Mouse (Mus musculus): ENCODE data around the gene Nr1h2. TPM values are rescaled to one million over a fixed set of nuclear protein-coding genes. Genes with fewer than 3 reads are reported as not detected.

Gene Nr1h2
- polyA plus RNA-seq, 1 experiment from 2014 or later = 51.9 TPM

GRCm38 (mm10) chr7:44547041-44547440 lies 6.7 kb downstream of the Nr1h2 start:
- Histone ChIP-seq H3K9ac (peak overlapping the region; percentile 76), H3K4me1 (peaks cover 19% of the 10 kb centered on the region), H3K36me3 (peaks cover 72% of the 10 kb centered on the region), H3K4me2 (peak overlapping the region; percentile 94), H3K27me3 (replicated peaks) (no peaks in the 10 kb centered on the region), H3K27ac (peak overlapping the region; percentile 91), H3K4me3 (peak overlapping the region; percentile 76), H3K9me3 (replicated peaks) (no peaks in the 10 kb centered on the region)
- ATAC-seq = no peak
- 94% methylated on average over 13 of the region's 13 CpGs for WGBS (ENCODE audit: insufficient replicate concordance)

GRCm38 (mm10) chr7:44546274-44546673 lies 7.5 kb downstream of the Nr1h2 start:
- no peak for ATAC-seq
- Histone ChIP-seq H3K4me3 (no peak overlapping the region), H3K27me3 (replicated peaks) (no peaks in the 10 kb centered on the region), H3K9me3 (replicated peaks) (no peaks in the 10 kb centered on the region), H3K9ac (no peak overlapping the region; the same call in 1 of the 2 replicates), H3K27ac (no peak overlapping the region), H3K4me1 (peaks cover 19% of the 10 kb centered on the region), H3K4me2 (no peak overlapping the region; the same call in 1 of the 2 replicates), H3K36me3 (peaks cover 72% of the 10 kb centered on the region)
- 96% methylated on average over 3 of the region's 3 CpGs for WGBS (ENCODE audit: insufficient replicate concordance)

GRCm38 (mm10) chr7:44543071-44543470 lies 10.7 kb downstream of the Nr1h2 start:
- Histone ChIP-seq H3K9ac (no peak overlapping the region), H3K4me3 (no peak overlapping the region), H3K4me2 (no peak overlapping the region), H3K9me3 (replicated peaks) (no peaks in the 10 kb centered on the region), H3K27ac (no peak overlapping the region), H3K36me3 (peaks cover 84% of the 10 kb centered on the region), H3K27me3 (replicated peaks) (no peaks in the 10 kb centered on the region), H3K4me1 (peaks cover 15% of the 10 kb centered on the region)
- WGBS (ENCODE audit: insufficient replicate concordance) = 86% methylated on average over 12 of the region's 12 CpGs
- no peak for ATAC-seq

- Histone ChIP-seq H3K9me3 (replicated peaks) (no peaks in the 10 kb centered on the region), H3K27ac (no peak overlapping the region), H3K36me3 (peaks cover 89% of the 10 kb centered on the region), H3K4me1 (peaks cover 10% of the 10 kb centered on the region), H3K9ac (no peak overlapping the region), H3K4me2 (no peak overlapping the region), H3K4me3 (no peak overlapping the region), H3K27me3 (replicated peaks) (no peaks in the 10 kb centered on the region)
- no peak for ATAC-seq
- 88% methylated on average over 11 of the region's 11 CpGs for WGBS (ENCODE audit: insufficient replicate concordance)
Observed at GRCm38 (mm10) chr7:44542555-44542954, 11.2 kb downstream of the Nr1h2 start.

- H3K4me3 ChIP-seq = no peak overlapping the region
- H3K27me3 ChIP-seq (replicated peaks) = no peaks in the 10 kb centered on the region
- WGBS (ENCODE audit: insufficient replicate concordance) = 90% methylated on average over 41 of the region's 41 CpGs
- no peak for ATAC-seq
- H3K4me2 ChIP-seq = no peak overlapping the region
- no peaks in the 10 kb centered on the region for H3K9me3 ChIP-seq (replicated peaks)
- H3K9ac ChIP-seq = no peak overlapping the region
- H3K4me1 ChIP-seq = no peaks in the 10 kb centered on the region
- peaks cover 98% of the 10 kb centered on the region for H3K36me3 ChIP-seq
- H3K27ac ChIP-seq = no peak overlapping the region
Observed at GRCm38 (mm10) chr7:44538756-44539624, 14.8 kb downstream of the Nr1h2 start.

GRCm38 (mm10) chr7:44537496-44537895 lies 16.3 kb downstream of the Nr1h2 start:
- Histone ChIP-seq H3K9me3 (replicated peaks) (no peaks in the 10 kb centered on the region), H3K4me2 (no peak overlapping the region), H3K36me3 (peaks cover 100% of the 10 kb centered on the region), H3K4me3 (no peak overlapping the region), H3K4me1 (peaks cover 9% of the 10 kb centered on the region), H3K9ac (no peak overlapping the region), H3K27me3 (replicated peaks) (no peaks in the 10 kb centered on the region), H3K27ac (no peak overlapping the region)
- WGBS (ENCODE audit: insufficient replicate concordance) = 86% methylated on average over 13 of the region's 13 CpGs
- no peak for ATAC-seq

- ATAC-seq = no peak
Observed at GRCm38 (mm10) chr7:44537009-44537408, 16.7 kb downstream of the Nr1h2 start.

GRCm38 (mm10) chr7:44536590-44536968 lies 17.2 kb downstream of the Nr1h2 start:
- ATAC-seq = no peak
- Histone ChIP-seq H3K36me3 (peaks cover 97% of the 10 kb centered on the region), H3K27me3 (replicated peaks) (no peaks in the 10 kb centered on the region), H3K4me2 (no peak overlapping the region), H3K9me3 (replicated peaks) (no peaks in the 10 kb centered on the region), H3K9ac (no peak overlapping the region), H3K4me1 (peaks cover 15% of the 10 kb centered on the region), H3K27ac (no peak overlapping the region), H3K4me3 (no peak overlapping the region)
- 83% methylated on average over 6 of the region's 6 CpGs for WGBS (ENCODE audit: insufficient replicate concordance)

More at GRCm38 (mm10) chr7:44537009-44537408, 16.7 kb downstream of the Nr1h2 start:
- Histone ChIP-seq H3K4me2 (no peak overlapping the region), H3K4me3 (no peak overlapping the region), H3K36me3 (peaks cover 100% of the 10 kb centered on the region), H3K4me1 (peaks cover 13% of the 10 kb centered on the region), H3K9ac (no peak overlapping the region), H3K27me3 (replicated peaks) (no peaks in the 10 kb centered on the region), H3K27ac (no peak overlapping the region), H3K9me3 (replicated peaks) (no peaks in the 10 kb centered on the region)
- 79% methylated on average over 7 of the region's 7 CpGs for WGBS (ENCODE audit: insufficient replicate concordance)

GRCm38 (mm10) chr7:44535657-44536589 lies 17.8 kb downstream of the Nr1h2 start:
- H3K27ac ChIP-seq = no peak overlapping the region
- H3K27me3 ChIP-seq (replicated peaks) = no peaks in the 10 kb centered on the region; the same call in 1 of the 2 replicates
- WGBS (ENCODE audit: insufficient replicate concordance) = 91% methylated on average over 27 of the region's 27 CpGs
- ATAC-seq = no peak
- no peak overlapping the region for H3K4me3 ChIP-seq
- no peak overlapping the region for H3K4me2 ChIP-seq
- H3K9me3 ChIP-seq (replicated peaks) = no peaks in the 10 kb centered on the region
- peaks cover 15% of the 10 kb centered on the region for H3K4me1 ChIP-seq
- H3K9ac ChIP-seq = no peak overlapping the region
- H3K36me3 ChIP-seq = peaks cover 90% of the 10 kb centered on the region

- no peaks in the 10 kb centered on the region for H3K9me3 ChIP-seq (replicated peaks)
- 88% methylated on average over 18 of the region's 19 CpGs for WGBS (ENCODE audit: insufficient replicate concordance)
- no peaks in the 10 kb centered on the region; the same call in 1 of the 2 replicates for H3K27me3 ChIP-seq (replicated peaks)
- H3K36me3 ChIP-seq = peaks cover 80% of the 10 kb centered on the region
- peaks cover 15% of the 10 kb centered on the region for H3K4me1 ChIP-seq
- H3K4me2 ChIP-seq = no peak overlapping the region
- no peak overlapping the region for H3K27ac ChIP-seq
- no peak for ATAC-seq
- no peak overlapping the region for H3K4me3 ChIP-seq
- H3K9ac ChIP-seq = no peak overlapping the region
Observed at GRCm38 (mm10) chr7:44534656-44535441, 18.9 kb downstream of the Nr1h2 start.

GRCm38 (mm10) chr7:44534242-44534641 lies 19.5 kb downstream of the Nr1h2 start:
- Histone ChIP-seq H3K27me3 (replicated peaks) (peaks cover 5% of the 10 kb centered on the region; the same call in 1 of the 2 replicates), H3K27ac (no peak overlapping the region), H3K4me1 (peaks cover 15% of the 10 kb centered on the region), H3K4me3 (no peak overlapping the region), H3K9ac (no peak overlapping the region), H3K36me3 (peaks cover 74% of the 10 kb centered on the region), H3K9me3 (replicated peaks) (no peaks in the 10 kb centered on the region), H3K4me2 (no peak overlapping the region)
- no peak; the same call in 1 of the 2 replicates for ATAC-seq
- 81% methylated on average over 13 of the region's 13 CpGs for WGBS (ENCODE audit: insufficient replicate concordance)
